Mouse (Mus musculus) spleen, adult 12 weeks (tissue): Measurements from ENCODE around the gene Atp13a3.
"Not testable (repeated sequence)": the region's sequence is repeated elsewhere in the genome, so short reads cannot be mapped to it uniquely, and the experiment has no call there.

Experiments used
- DNase-seq: peaks from one replicate; pipeline ENCODE4 v3.0.0; 2022; ENCODE audit warnings: low spot score

Gene Atp13a3

GRCm38 (mm10) chr16:30405925-30406670, at the start of gene Atp13a3:
Gene Atp13a3, minus strand, starts transcription at chr16:30405975.
- no peak for DNase-seq

- DNase-seq = no peak
Observed at GRCm38 (mm10) chr16:30453213-30453975, 47.6 kb upstream of the Atp13a3 start.

- DNase-seq = not testable (repeated sequence)
Observed at GRCm38 (mm10) chr16:30451174-30451573, 45.4 kb upstream of the Atp13a3 start.

GRCm38 (mm10) chr16:30449017-30449416, 43.2 kb upstream of the Atp13a3 start:
- no peak for DNase-seq

- no peak for DNase-seq
Observed at GRCm38 (mm10) chr16:30448169-30448568, 42.4 kb upstream of the Atp13a3 start.

- no peak for DNase-seq
Observed at GRCm38 (mm10) chr16:30447642-30448041, 41.9 kb upstream of the Atp13a3 start.

GRCm38 (mm10) chr16:30443411-30443810, 37.6 kb upstream of the Atp13a3 start:
- DNase-seq = no peak

GRCm38 (mm10) chr16:30442451-30442850, 36.7 kb upstream of the Atp13a3 start:
- DNase-seq = no peak

GRCm38 (mm10) chr16:30441409-30441808, 35.6 kb upstream of the Atp13a3 start:
- no peak for DNase-seq

GRCm38 (mm10) chr16:30439841-30440240, 34.1 kb upstream of the Atp13a3 start:
- DNase-seq = no peak

GRCm38 (mm10) chr16:30439411-30439810, 33.6 kb upstream of the Atp13a3 start:
- no peak for DNase-seq

- no peak for DNase-seq
Observed at GRCm38 (mm10) chr16:30436276-30436675, 30.5 kb upstream of the Atp13a3 start.

GRCm38 (mm10) chr16:30435393-30435792, 29.6 kb upstream of the Atp13a3 start:
- no peak for DNase-seq

GRCm38 (mm10) chr16:30433148-30433547, 27.4 kb upstream of the Atp13a3 start:
- no peak for DNase-seq

- no peak for DNase-seq
Observed at GRCm38 (mm10) chr16:30432111-30432510, 26.3 kb upstream of the Atp13a3 start.

GRCm38 (mm10) chr16:30430512-30431088, 24.8 kb upstream of the Atp13a3 start:
- no peak for DNase-seq

- DNase-seq = no peak
Observed at GRCm38 (mm10) chr16:30428753-30429260, 23.0 kb upstream of the Atp13a3 start.

GRCm38 (mm10) chr16:30427466-30427865, 21.7 kb upstream of the Atp13a3 start:
- DNase-seq = no peak

- DNase-seq = no peak
Observed at GRCm38 (mm10) chr16:30427003-30427402, 21.2 kb upstream of the Atp13a3 start.

GRCm38 (mm10) chr16:30425980-30426379, 20.2 kb upstream of the Atp13a3 start:
- DNase-seq = no peak

- no peak for DNase-seq
Observed at GRCm38 (mm10) chr16:30424053-30424452, 18.3 kb upstream of the Atp13a3 start.

- no peak for DNase-seq
Observed at GRCm38 (mm10) chr16:30416707-30417106, 10.9 kb upstream of the Atp13a3 start.

GRCm38 (mm10) chr16:30416284-30416683, 10.5 kb upstream of the Atp13a3 start:
- DNase-seq = no peak
